Mouse (Mus musculus) heart, embryonic 13.5 days (tissue): ENCODE measurements around the gene Gm17428. TPM values are rescaled to one million over a fixed set of nuclear protein-coding genes. Genes with fewer than 3 reads are reported as not detected.
"Not testable (repeated sequence)": the region's sequence is repeated elsewhere in the genome, so short reads cannot be mapped to it uniquely, and the experiment has no call there.

Source experiments
- ATAC-seq: fragments of 200-750 bp; cut with Nextera tagmentation; 2 replicates; pipeline ENCODE4 v1.8.0; 2017; ENCODE audit warnings: moderate TSS enrichment; ENCODE audit not compliant: insufficient number of reproducible peaks, low FRiP score, low TSS enrichment; ENCODE audit errors: extremely low read depth
- H3K27ac ChIP-seq: fragments of 300-500 bp; sonication (generic); replicated peaks from 2 replicates; pipeline ENCODE4 v1.5.1; 2015; ENCODE audit warnings: moderate library complexity, mild to moderate bottlenecking, inconsistent platforms
- H3K27me3 ChIP-seq: fragments of 300-500 bp; sonication (generic); replicated peaks from 2 replicates; pipeline ENCODE4 v1.6.1; 2015; ENCODE audit warnings: mild to moderate bottlenecking, inconsistent platforms
- H3K36me3 ChIP-seq: fragments of 300-500 bp; sonication (generic); 2 replicates; pipeline ENCODE4 v1.6.1; 2015; ENCODE audit warnings: mild to moderate bottlenecking, inconsistent platforms
- H3K4me1 ChIP-seq: fragments of 300-500 bp; sonication (generic); 2 replicates; pipeline ENCODE4 v1.6.1; 2015; ENCODE audit warnings: inconsistent platforms
- H3K4me2 ChIP-seq: fragments of 300-500 bp; sonication (generic); 2 replicates; pipeline ENCODE4 v1.6.1; 2015; ENCODE audit warnings: inconsistent platforms, mild to moderate bottlenecking, moderate library complexity
- H3K4me3 ChIP-seq: fragments of 300-500 bp; sonication (generic); 2 replicates; pipeline ENCODE4 v1.5.1; 2015; ENCODE audit warnings: moderate library complexity, mild to moderate bottlenecking, inconsistent platforms
- H3K9ac ChIP-seq: fragments of 300-500 bp; sonication (generic); 2 replicates; pipeline ENCODE4 v1.6.1; 2015; ENCODE audit warnings: inconsistent platforms, mild to moderate bottlenecking, moderate library complexity
- H3K9me3 ChIP-seq: fragments of 300-500 bp; sonication (generic); 2 replicates; pipeline ENCODE4 v1.6.1; 2016; ENCODE audit warnings: inconsistent platforms
- WGBS: fragments of 180-500 bp; shearing (Covaris S2); methylation state at CpG from one replicate; pipeline ENCODE4 v1.1.7; 2015; ENCODE audit warnings: mixed read lengths; 5-methylcytosine and 5-hydroxymethylcytosine counted together
- polyA plus RNA-seq: library from polyadenylated mRNA; unstranded; fragments of >200 nt; fragmentation: Nextera tagmentation; extraction: Ambion mirVana; gene quantifications from 2 replicates; pipeline ENCODE4 v1.2.1, GENCODE M21; 2015

Gm17428 gene
- polyA plus RNA-seq, 1 experiment from 2014 or later = not detected

- 60% methylated on average over 11 of the region's 11 CpGs for WGBS
- ATAC-seq = no peak
- Histone ChIP-seq H3K27ac (peak overlapping the region; percentile 90), H3K9ac (peak overlapping the region; percentile 89), H3K4me1 (peaks cover 56% of the 10 kb centered on the region), H3K9me3 (no peaks in the 10 kb centered on the region), H3K27me3 (no peaks in the 10 kb centered on the region; the same call in 1 of the 2 replicates), H3K4me3 (peak overlapping the region; percentile 61), H3K4me2 (peak overlapping the region; percentile 70), H3K36me3 (peaks cover 58% of the 10 kb centered on the region)
These were observed 13.0 kb upstream of the Gm17428 start for GRCm38 (mm10) chr14:54963727-54964126.

- no peak for ATAC-seq
- Histone ChIP-seq H3K9me3 (no peaks in the 10 kb centered on the region), H3K27me3 (no peaks in the 10 kb centered on the region; the same call in 1 of the 2 replicates), H3K36me3 (peaks cover 49% of the 10 kb centered on the region), H3K4me2 (peak overlapping the region; percentile 70), H3K9ac (peak overlapping the region; percentile 89), H3K4me3 (peak overlapping the region; percentile 61), H3K4me1 (peaks cover 58% of the 10 kb centered on the region), H3K27ac (peak overlapping the region; percentile 90)
- WGBS = 32% methylated on average over 15 of the region's 15 CpGs
These were observed 11.7 kb upstream of the Gm17428 start for GRCm38 (mm10) chr14:54965044-54965443.

GRCm38 (mm10) chr14:54965631-54966030, 11.1 kb upstream of the Gm17428 start:
- no peak for ATAC-seq
- WGBS = 38% methylated on average over 6 of the region's 6 CpGs
- peaks cover 57% of the 10 kb centered on the region for H3K4me1 ChIP-seq
- peaks cover 49% of the 10 kb centered on the region for H3K36me3 ChIP-seq
- no peaks in the 10 kb centered on the region for H3K9me3 ChIP-seq
- H3K27me3 ChIP-seq = no peaks in the 10 kb centered on the region; the same call in 1 of the 2 replicates
- H3K9ac ChIP-seq = peak overlapping the region; percentile 89
- peak overlapping the region; percentile 61 for H3K4me3 ChIP-seq
- peak overlapping the region; percentile 90 for H3K27ac ChIP-seq
- H3K4me2 ChIP-seq = peak overlapping the region; percentile 70

- Histone ChIP-seq H3K9ac (peak within 1 kb of the TSS; percentile 89), H3K36me3 (peaks cover 49% of the 10 kb centered on the region), H3K4me3 (peak within 1 kb of the TSS; percentile 61), H3K27me3 (no peaks in the 10 kb centered on the region; the same call in 1 of the 2 replicates), H3K4me2 (peak within 1 kb of the TSS; percentile 70), H3K4me1 (peaks cover 56% of the 10 kb centered on the region), H3K27ac (peak within 1 kb of the TSS; percentile 90), H3K9me3 (no peaks in the 10 kb centered on the region)
- ATAC-seq = peak; percentile 16; the same call in 1 of the 2 replicates
- WGBS = 30% methylated on average over 7 of the region's 7 CpGs
These were observed 10.3 kb upstream of the Gm17428 start, which contains the start of gene Myh6 for GRCm38 (mm10) chr14:54966320-54966977. Gene Myh6 (minus strand): TSS chr14:54966927.

- H3K27me3 ChIP-seq = no peaks in the 10 kb centered on the region; the same call in 1 of the 2 replicates
These were observed 8.9 kb upstream of the Gm17428 start for GRCm38 (mm10) chr14:54967874-54968273.

GRCm38 (mm10) chr14:54968344-54968743, 8.4 kb upstream of the Gm17428 start:
- Histone ChIP-seq H3K27me3 (no peaks in the 10 kb centered on the region; the same call in 1 of the 2 replicates), H3K4me1 (peaks cover 59% of the 10 kb centered on the region), H3K9ac (peak overlapping the region; percentile 54), H3K9me3 (no peaks in the 10 kb centered on the region), H3K4me3 (no peak overlapping the region), H3K4me2 (0 out of 2 replicates have a peak overlapping the region, but pooled peaks have one; percentile 70), H3K36me3 (peaks cover 52% of the 10 kb centered on the region), H3K27ac (peak overlapping the region; percentile 90)
- ATAC-seq = peak; percentile 22

More at GRCm38 (mm10) chr14:54967874-54968273, 8.9 kb upstream of the Gm17428 start:
- Histone ChIP-seq H3K9ac (peak overlapping the region; percentile 54), H3K4me3 (no peak overlapping the region), H3K27ac (peak overlapping the region; percentile 90), H3K36me3 (peaks cover 50% of the 10 kb centered on the region), H3K9me3 (no peaks in the 10 kb centered on the region), H3K4me2 (peak overlapping the region; percentile 70), H3K4me1 (peaks cover 58% of the 10 kb centered on the region)
- WGBS = 36% methylated on average over 3 of the region's 3 CpGs
- ATAC-seq = no peak

GRCm38 (mm10) chr14:54972786-54973185, 3.9 kb upstream of the Gm17428 start:
- ATAC-seq, H3K27me3 ChIP-seq, H3K9me3 ChIP-seq, H3K4me3 ChIP-seq, H3K4me2 ChIP-seq: not testable (repeated sequence)
- 74% methylated on average over 11 of the region's 11 CpGs for WGBS
- peaks cover 75% of the 10 kb centered on the region for H3K36me3 ChIP-seq
- peak overlapping the region; percentile 90 for H3K27ac ChIP-seq
- H3K9ac ChIP-seq = peak overlapping the region; percentile 64
- peaks cover 60% of the 10 kb centered on the region for H3K4me1 ChIP-seq

- peaks cover 89% of the 10 kb centered on the region for H3K36me3 ChIP-seq
These were observed 2.5 kb upstream of the Gm17428 start for GRCm38 (mm10) chr14:54974068-54974791.

GRCm38 (mm10) chr14:54978664-54979063, 1.9 kb downstream of the Gm17428 start:
- Histone ChIP-seq H3K27ac (peak overlapping the region; percentile 72), H3K4me2 (peak overlapping the region; percentile 51), H3K4me3 (peak overlapping the region; percentile 22), H3K4me1 (peaks cover 28% of the 10 kb centered on the region), H3K36me3 (peaks cover 87% of the 10 kb centered on the region), H3K9ac (peak overlapping the region; percentile 79), H3K9me3 (no peaks in the 10 kb centered on the region), H3K27me3 (peaks cover 10% of the 10 kb centered on the region)
- ATAC-seq = no peak
- 61% methylated on average over 8 of the region's 8 CpGs for WGBS

More at GRCm38 (mm10) chr14:54974068-54974791, 2.5 kb upstream of the Gm17428 start:
- H3K4me2 ChIP-seq = no peak overlapping the region
- no peaks in the 10 kb centered on the region for H3K9me3 ChIP-seq
- peaks cover 56% of the 10 kb centered on the region for H3K4me1 ChIP-seq
- no peak overlapping the region for H3K4me3 ChIP-seq
- WGBS = 71% methylated on average over 6 of the region's 6 CpGs
- peak overlapping the region; percentile 67 for H3K9ac ChIP-seq
- H3K27me3 ChIP-seq = peaks cover 10% of the 10 kb centered on the region
- H3K27ac ChIP-seq = peak overlapping the region; percentile 90
- no peak for ATAC-seq

- Histone ChIP-seq H3K9ac (peak overlapping the region; percentile 96), H3K4me1 (peaks cover 17% of the 10 kb centered on the region; the same call in 1 of the 2 replicates), H3K4me2 (peak overlapping the region; percentile 66), H3K36me3 (peaks cover 85% of the 10 kb centered on the region), H3K9me3 (no peaks in the 10 kb centered on the region), H3K27ac (peak overlapping the region; percentile 98), H3K27me3 (0 out of 2 replicates have a peak, but pooled peaks cover 5% of the 10 kb centered on the region), H3K4me3 (peak overlapping the region; percentile 64)
- ATAC-seq = no peak
- 72% methylated on average over 7 of the region's 7 CpGs for WGBS
These were observed 5.2 kb downstream of the Gm17428 start for GRCm38 (mm10) chr14:54981934-54982333.

GRCm38 (mm10) chr14:54988350-54988874, 11.7 kb downstream of the Gm17428 start:
- Histone ChIP-seq H3K27ac (peak overlapping the region; percentile 98), H3K27me3 (peaks cover 12% of the 10 kb centered on the region; the same call in 1 of the 2 replicates), H3K36me3 (peaks cover 85% of the 10 kb centered on the region), H3K9ac (peak overlapping the region; percentile 96), H3K4me2 (peak overlapping the region; percentile 66), H3K4me3 (peak overlapping the region; percentile 64)
- not testable (repeated sequence) for H3K4me1 ChIP-seq, H3K9me3 ChIP-seq, ATAC-seq
- 54% methylated on average over 9 of the region's 9 CpGs for WGBS
